Mouse (Mus musculus): ENCODE results near the gene Gpc6. TPM values are rescaled to one million over a fixed set of nuclear protein-coding genes. Genes with fewer than 3 reads are reported as not detected.

Gpc6 gene
- polyA plus RNA-seq, 2 experiments: 26.1 to 39.5 TPM

- no peak overlapping the region for H3K9ac ChIP-seq (ENCODE audit: low read depth, low read length, severe bottlenecking)
- H3K4me1 ChIP-seq (ENCODE audit: control insufficient read depth, insufficient read depth, low read length): no peaks in the 10 kb centered on the region
- H3K27ac ChIP-seq (replicated peaks; ENCODE audit: low read depth, low read length): no peak overlapping the region
- TF ChIP-seq POLR2A (IDR thresholded peaks at IDR 0.05; ENCODE audit: borderline replicate concordance, extremely low read depth, insufficient read depth, insufficient read length): no peak
- 73% methylated on average over 4 of the region's 4 CpGs for WGBS
- no peak overlapping the region for H3K4me2 ChIP-seq (replicated peaks; ENCODE audit: low read depth, low read length, severe bottlenecking)
- H3K36me3 ChIP-seq (ENCODE audit: control insufficient read depth, insufficient read depth, low read length): no peaks in the 10 kb centered on the region
- H3K9me3 ChIP-seq (ENCODE audit: control insufficient read depth, low read length): no peaks in the 10 kb centered on the region
- no peak overlapping the region for H3K4me3 ChIP-seq (replicated peaks; ENCODE audit: low read length)
- DNase-seq (ENCODE audit: low spot score) (no peak), ATAC-seq (ENCODE audit: low FRiP score, low read depth) (no peak)
- no peaks in the 10 kb centered on the region for H3K27me3 ChIP-seq (ENCODE audit: control insufficient read depth, insufficient read depth, low read length)
Observed at GRCm38 (mm10) chr14:117760830-117761517, 835.9 kb downstream of the Gpc6 start.

DNA sequence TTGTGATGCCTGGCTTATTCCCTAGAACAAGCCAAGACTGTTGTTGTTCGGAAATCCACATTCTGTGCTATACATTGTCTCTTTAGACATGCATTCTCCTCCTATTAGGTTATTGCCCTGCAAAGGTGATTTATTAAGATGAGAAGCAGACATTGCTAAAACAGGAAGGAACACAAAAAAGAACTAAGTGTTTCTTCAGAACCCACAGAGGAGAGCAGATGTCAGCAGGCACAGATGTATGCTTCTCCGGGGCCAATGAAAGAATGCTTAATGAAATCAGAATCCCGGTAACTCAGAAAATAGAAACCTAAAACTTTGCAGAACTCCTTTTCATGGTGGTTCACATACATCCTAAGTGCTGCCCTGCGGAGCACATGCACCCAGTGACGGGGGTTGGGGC lies 837.8 kb downstream of the Gpc6 start:
- no peak for TF ChIP-seq POLR2A (IDR thresholded peaks at IDR 0.05; ENCODE audit: borderline replicate concordance, extremely low read depth, insufficient read depth, insufficient read length)
- ATAC-seq (ENCODE audit: low FRiP score, low read depth): no peak
- DNase-seq (ENCODE audit: low spot score): no peak
- no peak overlapping the region for H3K4me2 ChIP-seq (replicated peaks; ENCODE audit: low read depth, low read length, severe bottlenecking)
- H3K4me3 ChIP-seq (replicated peaks; ENCODE audit: low read length): no peak overlapping the region
- no peaks in the 10 kb centered on the region for H3K4me1 ChIP-seq (ENCODE audit: control insufficient read depth, insufficient read depth, low read length)
- no peaks in the 10 kb centered on the region for H3K9me3 ChIP-seq (ENCODE audit: control insufficient read depth, low read length)
- no peak overlapping the region for H3K27ac ChIP-seq (replicated peaks; ENCODE audit: low read depth, low read length)
- whole genome bisulfite sequencing: 62% methylated on average over 5 of the region's 5 CpGs
- H3K27me3 ChIP-seq (ENCODE audit: control insufficient read depth, insufficient read depth, low read length): no peaks in the 10 kb centered on the region
- H3K36me3 ChIP-seq (ENCODE audit: control insufficient read depth, insufficient read depth, low read length): no peaks in the 10 kb centered on the region
- no peak overlapping the region for H3K9ac ChIP-seq (ENCODE audit: low read depth, low read length, severe bottlenecking)

DNA sequence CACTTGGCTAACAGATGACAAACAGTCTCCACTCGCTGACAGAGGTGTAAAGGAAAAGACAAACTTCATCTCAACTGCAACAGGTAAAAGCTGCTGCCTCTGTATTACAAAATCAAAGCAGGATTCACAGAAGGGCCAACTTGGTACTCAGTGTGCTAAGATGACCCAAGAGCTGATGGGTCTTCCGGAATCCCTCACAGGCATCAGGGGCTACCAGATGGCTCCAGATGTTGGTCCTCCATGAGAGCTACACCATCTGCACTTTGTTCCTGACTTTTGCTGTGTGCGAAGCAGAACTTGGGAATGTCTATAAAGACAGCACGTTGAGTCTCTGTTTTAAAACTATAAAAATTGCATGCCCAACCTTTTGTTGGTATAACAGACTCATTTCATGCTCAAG lies 842.7 kb downstream of the Gpc6 start:
- TF ChIP-seq POLR2A (IDR thresholded peaks at IDR 0.05; ENCODE audit: borderline replicate concordance, extremely low read depth, insufficient read depth, insufficient read length): no peak
- WGBS: 74% methylated on average over 4 of the region's 4 CpGs

GRCm38 (mm10) chr14:117768697-117769096 lies 843.6 kb downstream of the Gpc6 start:
- 82% methylated on average over 7 of the region's 7 CpGs for WGBS
- Histone ChIP-seq H3K27ac (replicated peaks; ENCODE audit: low read depth, low read length) (no peak overlapping the region), H3K9me3 (ENCODE audit: control insufficient read depth, low read length) (no peaks in the 10 kb centered on the region), H3K4me1 (ENCODE audit: control insufficient read depth, insufficient read depth, low read length) (no peaks in the 10 kb centered on the region), H3K27me3 (ENCODE audit: control insufficient read depth, insufficient read depth, low read length) (no peaks in the 10 kb centered on the region), H3K4me2 (replicated peaks; ENCODE audit: low read depth, low read length, severe bottlenecking) (no peak overlapping the region), H3K4me3 (replicated peaks; ENCODE audit: low read length) (no peak overlapping the region), H3K9ac (ENCODE audit: low read depth, low read length, severe bottlenecking) (no peak overlapping the region), H3K36me3 (ENCODE audit: control insufficient read depth, insufficient read depth, low read length) (no peaks in the 10 kb centered on the region)
- no peak for DNase-seq (ENCODE audit: low spot score)
- ATAC-seq (ENCODE audit: low FRiP score, low read depth): no peak
- TF ChIP-seq POLR2A (IDR thresholded peaks at IDR 0.05; ENCODE audit: borderline replicate concordance, extremely low read depth, insufficient read depth, insufficient read length): no peak

More for the DNA sequence above, 842.7 kb downstream of the Gpc6 start:
- H3K4me2 ChIP-seq (replicated peaks; ENCODE audit: low read depth, low read length, severe bottlenecking): no peak overlapping the region
- H3K9me3 ChIP-seq (ENCODE audit: control insufficient read depth, low read length): no peaks in the 10 kb centered on the region
- H3K4me3 ChIP-seq (replicated peaks; ENCODE audit: low read length): no peak overlapping the region
- H3K36me3 ChIP-seq (ENCODE audit: control insufficient read depth, insufficient read depth, low read length): no peaks in the 10 kb centered on the region
- H3K27ac ChIP-seq (replicated peaks; ENCODE audit: low read depth, low read length): no peak overlapping the region
- H3K4me1 ChIP-seq (ENCODE audit: control insufficient read depth, insufficient read depth, low read length): no peaks in the 10 kb centered on the region
- H3K27me3 ChIP-seq (ENCODE audit: control insufficient read depth, insufficient read depth, low read length): no peaks in the 10 kb centered on the region
- DNase-seq (ENCODE audit: low spot score) (no peak), ATAC-seq (ENCODE audit: low FRiP score, low read depth) (no peak)
- H3K9ac ChIP-seq (ENCODE audit: low read depth, low read length, severe bottlenecking): no peak overlapping the region

GRCm38 (mm10) chr14:117773373-117773772 lies 848.3 kb downstream of the Gpc6 start:
- ATAC-seq (ENCODE audit: low FRiP score, low read depth) (no peak), DNase-seq (ENCODE audit: low spot score) (no peak)
- Histone ChIP-seq H3K4me1 (ENCODE audit: control insufficient read depth, insufficient read depth, low read length) (peaks cover 5% of the 10 kb centered on the region; the same call in 1 of the 2 replicates), H3K9me3 (ENCODE audit: control insufficient read depth, low read length) (no peaks in the 10 kb centered on the region), H3K27me3 (ENCODE audit: control insufficient read depth, insufficient read depth, low read length) (no peaks in the 10 kb centered on the region), H3K36me3 (ENCODE audit: control insufficient read depth, insufficient read depth, low read length) (no peaks in the 10 kb centered on the region), H3K27ac (replicated peaks; ENCODE audit: low read depth, low read length) (no peak overlapping the region), H3K4me2 (replicated peaks; ENCODE audit: low read depth, low read length, severe bottlenecking) (no peak overlapping the region), H3K4me3 (replicated peaks; ENCODE audit: low read length) (no peak overlapping the region), H3K9ac (ENCODE audit: low read depth, low read length, severe bottlenecking) (no peak overlapping the region)
- 71% methylated on average over 2 of the region's 2 CpGs for WGBS
- no peak for TF ChIP-seq POLR2A (IDR thresholded peaks at IDR 0.05; ENCODE audit: borderline replicate concordance, extremely low read depth, insufficient read depth, insufficient read length)

All from limb, embryonic 14.5 days (tissue).